In genomic region chr11:55012551-55013521, GRCm38 (mm10) we compare ENCODE assay signal across 9 mouse cellular contexts. TPM values are rescaled to one million over a fixed set of nuclear protein-coding genes. Genes with fewer than 3 reads are reported as not detected.
DNase-seq lines count a peak whose midpoint lies in the region; TF ChIP-seq lines count a peak whose summit lies in the region.
"Had no signal": no experiment of that assay in that cellular context is flagged by ENCODE, and none has a peak within 500 bp of the region (broad histone marks: within the 10 kb centered on the region; RNA-seq: fewer than 3 reads in every experiment).

No protein-coding gene starts in this region.

- intact Hi-C loops in gastrocnemius, adult 2 months (cut with DNase I): no loop called here
- intact Hi-C loops in heart, postnatal 25 days (cut with DNase I): no loop called here

- peak; percentile 14; the same call in 1 of the 2 replicates for TF ChIP-seq CTCF in gastrocnemius, adult 2 months (IDR thresholded peaks at IDR 0.05)

- DNase-seq in gastrocnemius, adult 2 months: peak; percentile 69
- DNase-seq in gastrocnemius, postnatal 10 days: no peak
- peak; percentile 28 for DNase-seq in MN1 (ENCODE audit: low spot score)
- DNase-seq in heart, postnatal 25 days (ENCODE audit: low spot score): peak; percentile 35
- peak; percentile 73 for DNase-seq in lung, postnatal 14 days
- no peak for DNase-seq in ovary, postnatal 10 days (ENCODE audit: low spot score)
- no peak for DNase-seq in spleen, postnatal 4 days (ENCODE audit: low spot score in 2 of 2)
- DNase-seq in urinary bladder, postnatal 4 days (ENCODE audit: low spot score in 2 of 2): no peak

- H3K27ac ChIP-seq in gastrocnemius, adult 2 months: peak overlapping the region; percentile 63

- no peak overlapping the region for H3K4me3 ChIP-seq in gastrocnemius, adult 2 months
- H3K4me3 ChIP-seq: heart, embryonic 13.5 days had no signal

RNA-seq across cellular contexts. Expression of gene Anxa6, which starts 20.4 kb away (rescaled TPM):
- total RNA-seq in gastrocnemius, adult 2 months (2021): 100 to 1,000 TPM; 166 to 187 TPM
- total RNA-seq in gastrocnemius, postnatal 10 days (2021): 100 to 1,000 TPM; 297 to 313 TPM
- 100 to 1,000 TPM; 240 to 246 TPM for total RNA-seq in heart, postnatal 25 days (2021)

RNA-seq across cellular contexts. Expression of gene Tnip1, which starts 50.1 kb away (rescaled TPM):
- 10 to 100 TPM; 29.8 to 31.7 TPM for total RNA-seq in gastrocnemius, adult 2 months (2021)
- 10 to 100 TPM; 31.7 to 37.5 TPM for total RNA-seq in gastrocnemius, postnatal 10 days (2021)
- total RNA-seq in heart, postnatal 25 days (2021): 10 to 100 TPM; 27.1 to 29.8 TPM

Comparison
In these comparisons a context has a peak if more than half of its experiments do, and no peak if none do; other contexts are left out.
1. DNase-seq: peak in gastrocnemius, adult 2 months (single experiment), MN1 (single experiment), heart, postnatal 25 days (single experiment) and lung, postnatal 14 days (single experiment); none in gastrocnemius, postnatal 10 days (single experiment), ovary, postnatal 10 days (single experiment), spleen, postnatal 4 days (0 of 2) and urinary bladder, postnatal 4 days (0 of 2).